Mouse (Mus musculus) hindbrain, embryonic 16.5 days (tissue): Measurements from ENCODE around the gene Pla2r1. TPM values are rescaled to one million over a fixed set of nuclear protein-coding genes. Genes with fewer than 3 reads are reported as not detected.

Experiments
- ATAC-seq: fragments of 200-750 bp; cut with Nextera tagmentation; 2 replicates; pipeline ENCODE4 v1.8.0; 2017; ENCODE audit warnings: moderate TSS enrichment, moderate library complexity
- H3K27ac ChIP-seq: fragments of 300-500 bp; sonication (generic); 2 replicates; pipeline ENCODE4 v1.5.1; 2014; ENCODE audit warnings: low read depth, mild to moderate bottlenecking, control low read depth, low read length, moderate library complexity
- H3K27me3 ChIP-seq: fragments of 300-500 bp; sonication (generic); replicated peaks from 2 replicates; pipeline ENCODE4 v1.6.1; 2014; ENCODE audit warnings: low read length; ENCODE audit not compliant: control insufficient read depth, insufficient read depth
- H3K36me3 ChIP-seq: fragments of 300-500 bp; sonication (generic); 2 replicates; pipeline ENCODE4 v1.6.1; 2014; ENCODE audit warnings: mild to moderate bottlenecking, low read length, moderate library complexity, mixed read lengths; ENCODE audit not compliant: control insufficient read depth, insufficient read depth
- H3K4me1 ChIP-seq: fragments of 300-500 bp; sonication (generic); 2 replicates; pipeline ENCODE4 v1.6.1; 2014; ENCODE audit warnings: low read depth, low read length; ENCODE audit not compliant: control insufficient read depth, insufficient read depth
- H3K4me2 ChIP-seq: fragments of 300-500 bp; sonication (generic); 2 replicates; pipeline ENCODE4 v1.6.1; 2014; ENCODE audit warnings: mild to moderate bottlenecking, low read length, control low read depth, moderate library complexity
- H3K4me3 ChIP-seq: fragments of 300-500 bp; sonication (generic); 2 replicates; pipeline ENCODE4 v1.5.1; 2014; ENCODE audit warnings: mild to moderate bottlenecking, low read length, control low read depth, moderate library complexity
- H3K9ac ChIP-seq: fragments of 300-500 bp; sonication (generic); 2 replicates; pipeline ENCODE4 v1.6.1; 2014; ENCODE audit warnings: low read depth, mild to moderate bottlenecking, control low read depth, low read length, moderate library complexity
- H3K9me3 ChIP-seq: fragments of 300-500 bp; sonication (generic); 2 replicates; pipeline ENCODE4 v1.6.1; 2014; ENCODE audit warnings: mild to moderate bottlenecking, low read length, moderate library complexity; ENCODE audit not compliant: control insufficient read depth
- WGBS: fragments of 180-500 bp; shearing (Covaris S2); extraction: QIAGEN DNeasy Blood & Tissue Kit; methylation state at CpG from one replicate; pipeline ENCODE4 v1.1.7; 2014; 5-methylcytosine and 5-hydroxymethylcytosine counted together
- polyA plus RNA-seq: library from polyadenylated mRNA; unstranded; fragments of >200 nt; fragmentation: Nextera tagmentation; extraction: Ambion mirVana; gene quantifications from 2 replicates; pipeline ENCODE4 v1.2.1, GENCODE M21; 2015

Pla2r1 gene
- polyA plus RNA-seq, 1 experiment from 2014 or later: 0.50 TPM

GRCm38 (mm10) chr2:60514863-60515262, 38.2 kb downstream of the Pla2r1 start:
- WGBS: 76% methylated on average over 4 of the region's 4 CpGs
- Histone ChIP-seq H3K4me1 (no peaks in the 10 kb centered on the region), H3K9me3 (no peaks in the 10 kb centered on the region), H3K27ac (no peak overlapping the region), H3K9ac (no peak overlapping the region), H3K27me3 (no peaks in the 10 kb centered on the region), H3K4me3 (no peak overlapping the region), H3K36me3 (no peaks in the 10 kb centered on the region), H3K4me2 (no peak overlapping the region)
- no peak for ATAC-seq

DNA sequence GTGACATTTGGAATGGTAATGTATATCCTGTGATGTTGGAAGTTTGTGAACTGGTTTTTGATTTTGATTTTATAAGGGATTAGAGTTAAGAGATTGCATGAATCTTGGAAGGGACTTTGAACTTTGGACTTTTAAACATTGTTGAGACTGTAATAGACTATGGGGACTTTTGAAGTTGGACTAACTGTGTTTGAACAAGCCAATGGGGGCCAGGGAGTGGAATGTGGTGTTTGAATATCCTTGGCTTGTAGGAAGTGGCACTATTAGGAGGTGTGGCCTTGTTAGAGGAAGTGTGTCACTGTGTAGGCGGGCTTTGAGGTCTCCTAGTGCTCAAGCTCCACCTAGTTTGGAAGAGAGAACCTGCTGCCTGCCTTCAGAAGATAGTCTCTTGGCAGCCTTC, 42.4 kb downstream of the Pla2r1 start:
- no peak overlapping the region for H3K27ac ChIP-seq
- no peak overlapping the region for H3K4me3 ChIP-seq
- no peaks in the 10 kb centered on the region for H3K9me3 ChIP-seq
- H3K27me3 ChIP-seq: no peaks in the 10 kb centered on the region
- ATAC-seq: no peak
- WGBS: 100% methylated on average over 1 of the region's 1 CpGs
- no peaks in the 10 kb centered on the region for H3K36me3 ChIP-seq
- no peak overlapping the region for H3K9ac ChIP-seq
- no peak overlapping the region for H3K4me2 ChIP-seq
- no peaks in the 10 kb centered on the region for H3K4me1 ChIP-seq

GRCm38 (mm10) chr2:60505145-60505544, 48.0 kb downstream of the Pla2r1 start:
- no peak overlapping the region for H3K4me2 ChIP-seq
- WGBS: 46% methylated on average over 2 of the region's 2 CpGs

GRCm38 (mm10) chr2:60504718-60505117, 48.4 kb downstream of the Pla2r1 start:
- H3K36me3 ChIP-seq: no peaks in the 10 kb centered on the region
- ATAC-seq: no peak
- WGBS: 68% methylated on average over 2 of the region's 2 CpGs
- H3K4me3 ChIP-seq: no peak overlapping the region
- no peaks in the 10 kb centered on the region for H3K9me3 ChIP-seq
- no peaks in the 10 kb centered on the region for H3K27me3 ChIP-seq
- H3K9ac ChIP-seq: no peak overlapping the region
- H3K27ac ChIP-seq: no peak overlapping the region
- H3K4me2 ChIP-seq: no peak overlapping the region
- no peaks in the 10 kb centered on the region for H3K4me1 ChIP-seq

More at GRCm38 (mm10) chr2:60505145-60505544, 48.0 kb downstream of the Pla2r1 start:
- H3K4me1 ChIP-seq: no peaks in the 10 kb centered on the region
- ATAC-seq: no peak
- H3K9ac ChIP-seq: no peak overlapping the region
- H3K36me3 ChIP-seq: no peaks in the 10 kb centered on the region
- no peak overlapping the region for H3K4me3 ChIP-seq
- no peaks in the 10 kb centered on the region for H3K27me3 ChIP-seq
- H3K9me3 ChIP-seq: no peaks in the 10 kb centered on the region
- no peak overlapping the region for H3K27ac ChIP-seq

DNA sequence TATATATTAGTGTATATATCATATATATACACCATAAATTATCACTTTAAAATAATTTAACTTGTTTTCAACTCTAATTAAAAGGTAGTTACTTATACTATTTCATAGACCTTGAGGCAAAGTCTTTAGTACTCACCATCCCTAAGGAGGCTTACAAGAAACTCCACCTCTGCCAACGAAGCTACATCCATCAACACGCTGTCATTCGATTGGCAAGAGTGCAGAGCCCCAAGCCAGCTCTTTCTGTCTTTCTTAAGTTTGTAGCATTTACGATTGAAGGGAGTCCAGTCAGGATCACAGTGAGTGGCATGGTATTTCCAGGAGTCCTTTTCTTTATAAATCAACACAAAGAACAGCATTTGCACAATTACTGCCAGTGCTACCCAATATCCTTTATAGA, 49.1 kb downstream of the Pla2r1 start:
- no peaks in the 10 kb centered on the region for H3K27me3 ChIP-seq
- ATAC-seq: no peak
- 62% methylated on average over 4 of the region's 4 CpGs for WGBS
- H3K9ac ChIP-seq: no peak overlapping the region
- H3K27ac ChIP-seq: no peak overlapping the region
- no peaks in the 10 kb centered on the region for H3K4me1 ChIP-seq
- no peaks in the 10 kb centered on the region for H3K9me3 ChIP-seq
- no peak overlapping the region for H3K4me2 ChIP-seq
- H3K36me3 ChIP-seq: no peaks in the 10 kb centered on the region
- H3K4me3 ChIP-seq: no peak overlapping the region

- Histone ChIP-seq H3K36me3 (no peaks in the 10 kb centered on the region), H3K27ac (no peak overlapping the region), H3K4me3 (no peak overlapping the region), H3K4me1 (no peaks in the 10 kb centered on the region), H3K9ac (no peak overlapping the region), H3K9me3 (no peaks in the 10 kb centered on the region), H3K4me2 (no peak overlapping the region), H3K27me3 (no peaks in the 10 kb centered on the region)
- ATAC-seq: no peak
- 89% methylated on average over 1 of the region's 1 CpGs for WGBS
These were observed 52.5 kb downstream of the Pla2r1 start for GRCm38 (mm10) chr2:60500583-60501116.

GRCm38 (mm10) chr2:60479906-60480305, 73.2 kb downstream of the Pla2r1 start:
- WGBS: 93% methylated on average over 7 of the region's 7 CpGs
- H3K4me2 ChIP-seq: no peak overlapping the region
- no peaks in the 10 kb centered on the region for H3K9me3 ChIP-seq

DNA sequence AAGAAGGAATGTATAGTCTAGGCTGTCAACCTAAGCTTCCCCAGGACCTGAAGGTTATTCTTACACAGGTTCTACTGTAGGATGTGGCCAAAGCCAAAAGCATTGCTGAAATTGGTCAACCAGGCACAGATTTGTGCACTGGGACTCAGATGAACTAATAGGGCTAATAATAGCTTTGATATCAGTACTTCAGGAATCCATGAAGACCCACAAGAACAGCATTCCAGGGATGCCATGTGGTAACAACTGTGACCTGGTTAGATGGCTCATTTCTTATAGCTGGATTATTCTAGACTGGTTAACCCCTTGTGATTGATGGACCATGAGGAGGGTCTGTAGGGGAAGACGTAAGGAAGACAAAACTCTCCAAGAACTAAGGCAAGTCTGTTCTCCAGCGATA, 74.3 kb downstream of the Pla2r1 start:
- 93% methylated on average over 2 of the region's 2 CpGs for WGBS
- no peak for ATAC-seq
- no peaks in the 10 kb centered on the region for H3K4me1 ChIP-seq
- no peak overlapping the region for H3K4me2 ChIP-seq
- H3K27ac ChIP-seq: no peak overlapping the region
- H3K9me3 ChIP-seq: no peaks in the 10 kb centered on the region
- no peaks in the 10 kb centered on the region for H3K27me3 ChIP-seq
- H3K4me3 ChIP-seq: no peak overlapping the region
- no peak overlapping the region for H3K9ac ChIP-seq
- no peaks in the 10 kb centered on the region for H3K36me3 ChIP-seq

More at GRCm38 (mm10) chr2:60479906-60480305, 73.2 kb downstream of the Pla2r1 start:
- H3K4me3 ChIP-seq: no peak overlapping the region
- no peak overlapping the region for H3K27ac ChIP-seq
- no peak overlapping the region for H3K9ac ChIP-seq
- H3K4me1 ChIP-seq: no peaks in the 10 kb centered on the region
- H3K27me3 ChIP-seq: no peaks in the 10 kb centered on the region
- no peaks in the 10 kb centered on the region for H3K36me3 ChIP-seq
- no peak for ATAC-seq

- ATAC-seq: peak; percentile 40
- no peak overlapping the region for H3K27ac ChIP-seq
- WGBS: 54% methylated on average over 11 of the region's 11 CpGs
These were observed 84.0 kb downstream of the Pla2r1 start for GRCm38 (mm10) chr2:60468901-60469770.

More at GRCm38 (mm10) chr2:60468901-60469770, 84.0 kb downstream of the Pla2r1 start:
- no peaks in the 10 kb centered on the region for H3K9me3 ChIP-seq
- H3K36me3 ChIP-seq: no peaks in the 10 kb centered on the region
- H3K4me1 ChIP-seq: no peaks in the 10 kb centered on the region
- no peak overlapping the region for H3K4me3 ChIP-seq
- H3K4me2 ChIP-seq: no peak overlapping the region
- H3K27me3 ChIP-seq: no peaks in the 10 kb centered on the region
- H3K9ac ChIP-seq: no peak overlapping the region
